Mouse (Mus musculus) lung, embryonic 16.5 days (tissue): Measurements from ENCODE around the gene Lamtor2. TPM values are rescaled to one million over a fixed set of nuclear protein-coding genes. Genes with fewer than 3 reads are reported as not detected.
A peak's percentile ranks its signal among the peaks of the same experiment; 100 is the strongest.

Experiments
- ATAC-seq: fragments of 200-750 bp; cut with Nextera tagmentation; 2 replicates; pipeline ENCODE4 v1.8.0; 2017; ENCODE audit warnings: low read depth, mild to moderate bottlenecking, moderate library complexity
- H3K27ac ChIP-seq: fragments of 300-500 bp; sonication (generic); 2 replicates; pipeline ENCODE4 v1.5.1; 2014; ENCODE audit warnings: mild to moderate bottlenecking, control low read depth, low read length
- H3K27me3 ChIP-seq: fragments of 300-500 bp; sonication (generic); 2 replicates; pipeline ENCODE4 v1.6.1; 2014; ENCODE audit warnings: low read depth, low read length, mixed read lengths; ENCODE audit not compliant: control insufficient read depth, insufficient read depth
- H3K36me3 ChIP-seq: fragments of 300-500 bp; sonication (generic); 2 replicates; pipeline ENCODE4 v1.6.1; 2014; ENCODE audit warnings: low read length; ENCODE audit not compliant: control insufficient read depth, insufficient read depth
- H3K4me1 ChIP-seq: fragments of 300-500 bp; sonication (generic); replicated peaks from 2 replicates; pipeline ENCODE4 v1.6.1; 2014; ENCODE audit warnings: low read length, mixed read lengths; ENCODE audit not compliant: control insufficient read depth, insufficient read depth
- H3K4me2 ChIP-seq: fragments of 300-500 bp; sonication (generic); 2 replicates; pipeline ENCODE4 v1.6.1; 2014; ENCODE audit warnings: low read depth, low read length, control low read depth
- H3K4me3 ChIP-seq: fragments of 300-500 bp; sonication (generic); 2 replicates; pipeline ENCODE4 v1.5.1; 2014; ENCODE audit warnings: mild to moderate bottlenecking, low read length, control low read depth
- H3K9ac ChIP-seq: fragments of 300-500 bp; sonication (generic); 2 replicates; pipeline ENCODE4 v1.6.1; 2014; ENCODE audit warnings: low read length, control low read depth
- H3K9me3 ChIP-seq: fragments of 300-500 bp; sonication (generic); 2 replicates; pipeline ENCODE4 v1.6.1; 2016; ENCODE audit warnings: low read length; ENCODE audit not compliant: control insufficient read depth
- WGBS: fragments of 180-500 bp; shearing (Covaris S2); extraction: QIAGEN DNeasy Blood & Tissue Kit; methylation state at CpG from one replicate; pipeline ENCODE4 v1.1.7; 2014; 5-methylcytosine and 5-hydroxymethylcytosine counted together
- polyA plus RNA-seq: library from polyadenylated mRNA; unstranded; fragments of >200 nt; fragmentation: Nextera tagmentation; extraction: Ambion mirVana; gene quantifications from 2 replicates; pipeline ENCODE4 v1.2.1, GENCODE M21; 2015

Gene Lamtor2
- polyA plus RNA-seq, 1 experiment from 2014 or later, result 169 TPM

- WGBS, result 93% methylated on average over 9 of the region's 9 CpGs
- peaks cover 59% of the 10 kb centered on the region for H3K36me3 ChIP-seq
- H3K4me1 ChIP-seq, result peaks cover 11% of the 10 kb centered on the region
- no peak overlapping the region for H3K27ac ChIP-seq
- no peaks in the 10 kb centered on the region for H3K27me3 ChIP-seq
- H3K4me2 ChIP-seq, result no peak overlapping the region
- ATAC-seq, result no peak
- H3K4me3 ChIP-seq, result no peak overlapping the region
- no peaks in the 10 kb centered on the region for H3K9me3 ChIP-seq
- H3K9ac ChIP-seq, result no peak overlapping the region
Observed at GRCm38 (mm10) chr3:88559596-88559995, 6.7 kb upstream of the Lamtor2 start.

- WGBS, result 92% methylated on average over 8 of the region's 8 CpGs
Observed at GRCm38 (mm10) chr3:88556616-88557015, 3.7 kb upstream of the Lamtor2 start.

GRCm38 (mm10) chr3:88555731-88556130, 2.9 kb upstream of the Lamtor2 start:
- Histone ChIP-seq H3K9me3 (no peaks in the 10 kb centered on the region), H3K27me3 (no peaks in the 10 kb centered on the region), H3K4me2 (no peak overlapping the region), H3K9ac (no peak overlapping the region), H3K36me3 (peaks cover 38% of the 10 kb centered on the region), H3K4me3 (no peak overlapping the region), H3K27ac (no peak overlapping the region), H3K4me1 (peaks cover 23% of the 10 kb centered on the region)
- WGBS, result 91% methylated on average over 6 of the region's 6 CpGs
- ATAC-seq, result no peak

More at GRCm38 (mm10) chr3:88556616-88557015, 3.7 kb upstream of the Lamtor2 start:
- no peaks in the 10 kb centered on the region for H3K9me3 ChIP-seq
- H3K9ac ChIP-seq, result no peak overlapping the region
- H3K27ac ChIP-seq, result no peak overlapping the region
- no peak overlapping the region for H3K4me2 ChIP-seq
- H3K36me3 ChIP-seq, result peaks cover 44% of the 10 kb centered on the region
- no peak for ATAC-seq
- H3K27me3 ChIP-seq, result no peaks in the 10 kb centered on the region
- peaks cover 20% of the 10 kb centered on the region for H3K4me1 ChIP-seq
- H3K4me3 ChIP-seq, result no peak overlapping the region

- 76% methylated on average over 5 of the region's 5 CpGs for WGBS
- H3K9me3 ChIP-seq, result no peaks in the 10 kb centered on the region
- ATAC-seq, result no peak
- H3K4me3 ChIP-seq, result no peak overlapping the region
- H3K4me1 ChIP-seq, result peaks cover 23% of the 10 kb centered on the region
- no peaks in the 10 kb centered on the region for H3K27me3 ChIP-seq
- no peak overlapping the region for H3K9ac ChIP-seq
- H3K27ac ChIP-seq, result no peak overlapping the region
- peaks cover 32% of the 10 kb centered on the region for H3K36me3 ChIP-seq
- H3K4me2 ChIP-seq, result no peak overlapping the region; the same call in 1 of the 2 replicates
Observed at GRCm38 (mm10) chr3:88555069-88555605, 2.3 kb upstream of the Lamtor2 start.

GRCm38 (mm10) chr3:88553880-88554586, 1.2 kb upstream of the Lamtor2 start:
- H3K27me3 ChIP-seq, result no peaks in the 10 kb centered on the region
- no peaks in the 10 kb centered on the region for H3K9me3 ChIP-seq
- H3K27ac ChIP-seq, result peak overlapping the region; percentile 93
- under 1% methylated on average over 41 of the region's 41 CpGs for WGBS
- H3K4me1 ChIP-seq, result peaks cover 23% of the 10 kb centered on the region
- ATAC-seq, result peak; percentile 32
- peak overlapping the region; percentile 76 for H3K4me3 ChIP-seq
- peak overlapping the region; percentile 95 for H3K9ac ChIP-seq
- H3K4me2 ChIP-seq, result peak overlapping the region; percentile 76
- H3K36me3 ChIP-seq, result peaks cover 22% of the 10 kb centered on the region

- peak within 1 kb of the TSS; percentile 95 for H3K9ac ChIP-seq
- H3K27me3 ChIP-seq, result no peaks in the 10 kb centered on the region
- peaks cover 23% of the 10 kb centered on the region for H3K4me1 ChIP-seq
- peak within 1 kb of the TSS; percentile 99 for H3K27ac ChIP-seq
- WGBS, result under 1% methylated on average over 18 of the region's 37 CpGs
- H3K4me3 ChIP-seq, result peak within 1 kb of the TSS; percentile 76
- peak within 1 kb of the TSS; percentile 76 for H3K4me2 ChIP-seq
- ATAC-seq, result peak; percentile 90
- H3K9me3 ChIP-seq, result no peaks in the 10 kb centered on the region
- H3K36me3 ChIP-seq, result peaks cover 19% of the 10 kb centered on the region
Observed at GRCm38 (mm10) chr3:88553525-88553879, 628 bp upstream of the Lamtor2 start, which contains the start of gene Ubqln4. Ubqln4 (plus strand) TSS chr3:88553758.

- Histone ChIP-seq H3K27ac (peak overlapping the region; percentile 94), H3K9ac (peak overlapping the region; percentile 82), H3K4me1 (peaks cover 23% of the 10 kb centered on the region), H3K4me3 (peak overlapping the region; percentile 76), H3K9me3 (no peaks in the 10 kb centered on the region), H3K36me3 (peaks cover 13% of the 10 kb centered on the region), H3K4me2 (peak overlapping the region; percentile 76), H3K27me3 (no peaks in the 10 kb centered on the region)
- ATAC-seq, result no peak
- 16% methylated on average over 16 of the region's 16 CpGs for WGBS
Observed at GRCm38 (mm10) chr3:88552082-88552645, 710 bp downstream of the Lamtor2 start.

GRCm38 (mm10) chr3:88551586-88551985, 1.3 kb downstream of the Lamtor2 start:
- WGBS, result 80% methylated on average over 4 of the region's 4 CpGs
- peak overlapping the region; percentile 76 for H3K4me3 ChIP-seq

GRCm38 (mm10) chr3:88548180-88548917, 4.5 kb downstream of the Lamtor2 start, which contains the start of gene Rab25:
Rab25 (minus strand) TSS chr3:88548300.
- Histone ChIP-seq H3K4me3 (peak within 1 kb of the TSS; percentile 26), H3K4me1 (peaks cover 9% of the 10 kb centered on the region), H3K4me2 (peak within 1 kb of the TSS; percentile 49), H3K36me3 (no peaks in the 10 kb centered on the region), H3K27ac (peak within 1 kb of the TSS; percentile 81), H3K27me3 (no peaks in the 10 kb centered on the region), H3K9ac (peak within 1 kb of the TSS; percentile 51; the same call in 1 of the 2 replicates), H3K9me3 (no peaks in the 10 kb centered on the region)
- ATAC-seq, result peak; percentile 21
- WGBS, result 38% methylated on average over 18 of the region's 18 CpGs

More at GRCm38 (mm10) chr3:88551586-88551985, 1.3 kb downstream of the Lamtor2 start:
- H3K27me3 ChIP-seq, result no peaks in the 10 kb centered on the region
- H3K4me2 ChIP-seq, result peak overlapping the region; percentile 76
- peaks cover 23% of the 10 kb centered on the region for H3K4me1 ChIP-seq
- H3K27ac ChIP-seq, result no peak overlapping the region
- no peak for ATAC-seq
- no peaks in the 10 kb centered on the region for H3K9me3 ChIP-seq
- peak overlapping the region; percentile 82 for H3K9ac ChIP-seq
- peaks cover 10% of the 10 kb centered on the region for H3K36me3 ChIP-seq
